Mouse (Mus musculus): ENCODE results near the gene Tdgf1.

Gene Tdgf1

DNA sequence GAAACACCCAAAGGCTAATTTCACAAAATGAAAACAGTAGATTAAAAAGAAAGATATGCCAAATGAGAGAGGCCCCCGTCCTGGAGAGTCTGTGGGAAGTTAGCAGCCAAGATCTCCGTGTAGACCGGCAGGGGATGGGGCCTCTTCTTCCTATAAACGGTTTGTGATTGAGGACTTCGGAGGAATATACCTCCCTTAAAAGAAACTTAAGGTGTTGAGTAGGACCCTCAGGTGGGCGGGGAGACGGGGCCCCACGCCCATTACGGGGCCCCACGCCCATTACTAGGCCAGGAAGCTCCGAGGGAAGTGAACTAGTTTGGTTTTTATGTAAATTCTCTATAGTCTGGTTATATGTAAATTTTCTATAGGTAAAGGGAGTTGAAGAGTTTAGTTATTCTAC is at the start of gene Tdgf1:
Tdgf1 (minus strand) TSS at position 233 of the 400 bp plus-strand sequence.
- DNase-seq (ENCODE audit: low read depth, low spot score) = no peak

DNA sequence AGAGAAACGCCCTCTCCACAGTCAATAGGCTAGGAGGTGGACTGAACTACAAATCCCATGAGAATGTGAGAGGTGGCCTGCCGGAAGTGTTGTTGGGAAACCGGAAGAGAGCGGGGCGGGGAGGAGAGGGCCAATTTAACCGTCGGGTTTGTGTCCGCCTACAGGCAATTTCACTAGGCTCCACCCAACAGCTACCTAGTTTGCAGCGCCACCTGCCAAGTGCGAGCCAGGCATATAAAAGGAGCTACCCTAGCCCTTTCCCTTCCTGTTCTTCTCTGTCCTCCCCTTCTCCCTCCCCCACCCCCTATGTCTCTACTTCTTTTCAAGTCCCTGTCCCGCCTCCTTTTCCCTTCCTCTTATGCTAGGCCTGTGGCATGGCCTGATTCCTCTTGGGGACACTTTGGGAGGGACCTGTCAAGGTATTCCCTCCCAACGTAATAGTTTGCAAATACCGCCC is 48.8 kb upstream of the Tdgf1 start:
- peak; percentile 69 for DNase-seq (ENCODE audit: low read depth, low spot score)

DNA sequence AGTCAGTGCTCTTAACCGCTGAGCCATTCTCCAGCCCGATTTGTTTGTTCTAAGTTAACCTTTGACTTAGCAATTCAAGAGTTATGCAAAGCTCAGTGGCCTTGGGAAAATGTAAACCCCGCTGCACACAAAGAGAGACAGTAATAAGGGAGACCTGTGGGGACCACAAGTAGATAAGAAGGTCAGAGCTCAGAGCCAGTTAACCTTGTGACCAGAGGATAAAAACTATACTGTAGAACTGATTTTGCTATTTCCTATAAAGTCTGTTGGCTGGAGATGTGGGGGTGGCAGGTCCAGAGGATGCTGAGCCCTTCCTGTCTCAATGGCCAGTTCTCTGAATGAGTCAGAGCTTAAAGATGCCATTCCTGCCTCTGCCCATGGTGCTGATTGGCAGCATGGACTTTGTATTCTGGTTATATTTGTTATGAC is 47.3 kb upstream of the Tdgf1 start:
- DNase-seq (ENCODE audit: low read depth, low spot score) = no peak

DNA sequence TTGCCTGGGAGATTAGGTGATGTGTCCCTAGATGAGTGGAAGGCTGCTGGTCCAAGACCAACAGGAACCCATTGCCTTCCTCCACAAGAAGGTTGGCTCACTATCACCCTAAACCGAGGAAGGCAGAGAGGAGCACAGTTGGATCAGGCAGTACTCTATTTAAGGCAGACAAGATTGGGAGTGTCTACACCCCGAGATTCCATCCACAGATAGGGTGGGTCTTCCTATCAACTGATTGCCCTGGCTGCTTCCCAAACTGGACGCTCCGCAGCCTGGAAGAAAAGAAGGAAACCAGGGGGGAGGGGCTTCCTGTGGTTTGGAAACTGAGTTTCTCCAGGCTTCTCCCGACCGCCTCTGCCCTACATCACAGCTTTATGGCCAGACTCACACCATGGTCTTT is 44.2 kb upstream of the Tdgf1 start, which contains the start of gene Rtp3:
Rtp3 (minus strand) TSS at position 380 of the 400 bp plus-strand sequence.
- no peak for DNase-seq (ENCODE audit: low read depth, low spot score)

DNA sequence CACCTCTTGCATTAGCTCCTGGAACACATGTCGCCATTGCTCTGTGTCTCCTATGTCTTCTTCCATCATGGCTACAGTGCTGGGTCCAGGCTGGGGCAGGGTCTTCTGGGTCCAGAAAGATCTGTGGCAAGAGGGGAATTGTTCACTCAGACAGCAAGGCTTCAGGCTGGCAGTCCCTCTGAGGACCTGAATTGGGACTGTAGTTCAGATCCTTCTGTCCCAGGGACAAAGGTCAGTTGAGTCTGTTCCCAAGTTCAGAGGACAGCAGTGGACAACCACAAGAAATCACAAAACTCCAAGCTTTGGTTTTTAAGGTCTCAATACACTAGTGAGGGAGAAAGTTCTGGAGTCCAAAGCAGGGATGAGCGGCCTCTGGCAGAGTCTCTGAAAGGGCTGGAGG is 43.6 kb upstream of the Tdgf1 start:
- DNase-seq (ENCODE audit: low read depth, low spot score) = no peak

DNA sequence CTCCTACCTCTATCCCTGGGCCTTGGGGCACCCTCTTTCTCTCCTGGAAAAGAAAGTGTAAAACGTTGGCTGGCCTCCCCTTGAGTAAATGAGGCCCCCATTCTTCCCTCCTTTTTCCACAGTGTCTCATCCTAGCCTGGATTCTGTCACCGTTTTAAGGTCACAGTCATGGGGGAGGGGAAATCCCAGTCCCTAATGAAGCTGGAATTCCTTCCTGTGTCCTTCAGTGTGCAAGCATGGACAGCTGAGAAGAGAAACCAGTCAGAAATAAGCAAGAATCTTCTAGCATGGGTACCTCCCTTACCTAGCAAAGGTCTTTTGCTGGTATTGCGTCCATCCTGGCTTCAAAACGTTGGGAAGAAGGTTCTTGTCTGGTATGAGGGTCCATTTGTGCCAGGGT is 43.2 kb upstream of the Tdgf1 start:
- no peak for DNase-seq (ENCODE audit: low read depth, low spot score)

DNA sequence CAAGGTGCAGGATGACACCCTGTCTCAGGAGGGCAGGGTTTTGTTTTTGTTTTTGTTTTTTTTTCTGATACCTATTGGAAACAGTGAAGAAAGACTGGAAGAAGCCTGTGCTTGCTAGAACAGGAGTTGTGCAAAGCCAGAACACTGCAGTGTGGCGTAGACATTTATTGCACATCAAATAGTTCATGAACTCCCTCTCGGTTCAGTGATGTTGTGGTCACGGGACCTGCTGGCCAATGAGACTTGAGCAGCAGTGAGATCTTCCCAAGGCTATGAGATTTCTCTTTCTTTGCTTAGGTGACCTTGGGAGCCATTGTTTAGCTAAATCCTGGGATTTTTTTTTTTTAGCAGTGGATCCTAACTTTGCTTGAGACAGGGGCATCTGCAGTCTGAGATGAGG is 42.1 kb upstream of the Tdgf1 start:
- no peak for DNase-seq (ENCODE audit: low read depth, low spot score)

DNA sequence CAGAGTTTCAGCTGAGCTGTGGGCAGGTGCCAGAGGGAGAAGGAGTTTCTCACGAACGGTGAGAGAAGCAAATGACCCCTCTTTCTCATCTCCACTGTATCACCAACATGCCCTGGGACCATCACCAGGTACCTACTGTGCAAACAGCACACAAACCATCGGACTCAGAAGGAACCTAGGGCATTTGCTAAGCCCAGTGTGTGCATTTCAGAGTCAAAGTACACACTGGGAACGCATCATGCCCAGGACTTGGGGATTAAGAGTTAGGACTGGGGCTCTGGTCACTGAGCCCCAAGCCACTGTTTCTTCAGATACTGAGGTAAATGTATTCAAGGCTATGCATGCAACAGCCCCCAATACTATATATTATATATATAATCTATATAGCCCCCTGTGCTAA is 41.4 kb upstream of the Tdgf1 start:
- DNase-seq (ENCODE audit: low read depth, low spot score) = no peak

DNA sequence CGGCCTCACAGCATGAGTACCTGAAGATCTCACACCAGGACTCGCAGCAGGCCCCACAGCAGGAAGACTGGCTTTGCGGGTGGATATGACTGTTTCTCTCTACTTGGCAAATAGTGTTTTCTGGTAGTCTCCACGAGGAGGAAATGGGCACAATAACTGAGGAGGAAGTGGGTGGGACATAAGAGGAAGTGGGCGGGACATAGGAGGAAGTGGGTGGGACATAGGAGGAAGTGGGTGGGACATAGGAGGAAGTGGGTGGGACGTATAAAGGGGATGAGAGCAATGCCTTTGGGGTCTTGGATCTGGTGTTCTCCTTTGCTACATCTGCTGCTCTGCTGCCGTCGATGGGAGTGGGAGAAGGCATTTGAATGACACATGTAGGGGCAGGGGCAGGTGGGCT is 40.0 kb upstream of the Tdgf1 start:
- no peak for DNase-seq (ENCODE audit: low read depth, low spot score)

DNA sequence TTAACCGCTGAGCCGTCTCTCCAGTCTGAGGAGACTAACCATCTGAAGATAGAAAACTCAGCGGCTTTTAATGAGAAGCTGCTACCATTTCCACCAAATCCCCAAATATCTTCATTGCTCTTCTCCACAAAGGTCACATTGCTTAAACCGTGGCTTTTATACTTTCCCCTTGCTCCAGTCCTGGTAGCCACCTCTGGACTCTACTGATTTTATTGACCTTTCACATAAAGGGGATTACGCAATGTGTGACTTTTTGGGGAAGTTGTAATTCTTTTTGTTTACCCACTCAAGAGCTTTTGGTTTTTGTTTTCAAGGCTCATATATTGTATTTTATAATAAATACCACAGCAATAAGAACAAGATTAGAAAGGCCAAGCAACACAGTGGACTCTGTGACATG is 39.6 kb upstream of the Tdgf1 start:
- no peak for DNase-seq (ENCODE audit: low read depth, low spot score)

DNA sequence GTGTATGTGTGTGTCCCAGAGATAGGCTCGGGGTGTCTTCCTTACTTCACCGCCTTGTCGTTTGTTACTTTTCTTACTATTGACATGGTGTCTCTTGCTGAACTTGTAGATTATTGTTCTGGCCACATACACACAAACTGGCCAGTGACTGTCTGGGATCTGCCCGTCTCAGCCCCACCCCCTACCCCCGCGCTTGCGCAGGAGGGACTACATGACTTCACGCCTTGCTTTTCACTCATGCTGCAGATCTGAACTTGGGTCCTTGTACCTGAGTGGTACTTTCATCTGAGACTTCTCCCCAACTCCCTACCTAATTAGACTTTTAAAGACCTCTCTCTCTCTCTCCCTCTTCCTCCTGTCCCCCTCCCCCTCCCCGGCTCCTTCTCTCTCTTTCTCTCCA is 38.1 kb upstream of the Tdgf1 start:
- no peak for DNase-seq (ENCODE audit: low read depth, low spot score)

DNA sequence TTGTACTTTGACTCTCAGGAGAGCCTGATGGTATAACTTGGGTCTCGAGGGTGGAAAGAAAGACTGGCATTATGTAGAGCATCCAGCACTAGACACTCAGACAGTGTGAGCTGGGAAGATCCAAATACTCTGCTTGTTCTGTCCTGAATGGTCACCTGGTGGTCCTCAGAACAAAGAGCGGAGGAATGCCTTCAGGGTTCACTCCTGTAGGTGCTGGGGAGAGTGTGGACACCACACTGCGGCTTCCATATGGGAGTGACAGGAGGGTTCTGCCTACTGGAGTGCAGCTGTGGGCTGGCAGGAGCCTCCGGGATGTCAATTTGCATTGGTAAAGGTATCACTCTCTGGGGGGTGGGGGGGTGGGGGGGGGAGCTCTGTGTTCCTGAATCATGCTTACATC is 36.4 kb upstream of the Tdgf1 start:
- DNase-seq (ENCODE audit: low read depth, low spot score) = no peak

DNA sequence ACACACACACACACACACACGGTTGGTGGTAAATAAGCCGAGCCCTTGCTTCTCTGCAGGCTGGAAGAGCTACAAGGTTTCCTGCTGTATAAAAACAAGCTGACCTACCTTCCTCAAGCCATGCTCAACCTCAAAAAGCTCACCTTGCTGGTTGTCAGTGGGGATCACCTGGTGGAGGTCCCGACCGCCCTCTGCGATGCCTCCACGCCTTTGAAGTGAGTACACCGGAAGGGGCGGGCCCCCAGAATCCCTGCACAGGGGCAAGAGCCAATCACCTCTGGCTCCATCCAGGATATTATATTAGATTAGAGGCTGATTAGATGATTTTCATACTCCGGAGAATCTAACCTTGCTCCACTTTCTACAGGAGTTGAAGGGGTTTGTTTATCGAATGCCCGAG is 33.5 kb upstream of the Tdgf1 start:
- no peak for DNase-seq (ENCODE audit: low read depth, low spot score)

DNA sequence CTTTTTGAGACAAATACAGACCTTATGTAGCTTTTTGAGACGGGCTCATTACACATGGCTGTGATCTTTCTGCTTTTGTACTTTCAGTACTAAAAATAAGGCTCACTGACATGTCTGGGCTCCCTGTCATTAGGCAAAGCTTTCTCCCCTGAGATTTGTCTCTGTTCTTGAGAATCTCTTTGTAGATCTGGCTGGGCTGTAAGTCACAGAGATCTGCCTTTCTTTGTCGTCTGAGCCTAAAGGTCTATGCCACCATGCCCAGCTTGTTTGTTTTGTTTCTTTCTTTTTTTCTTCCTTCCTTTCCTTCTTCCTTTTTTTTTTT is 19.9 kb upstream of the Tdgf1 start:
- no peak for DNase-seq (ENCODE audit: low read depth, low spot score)

DNA sequence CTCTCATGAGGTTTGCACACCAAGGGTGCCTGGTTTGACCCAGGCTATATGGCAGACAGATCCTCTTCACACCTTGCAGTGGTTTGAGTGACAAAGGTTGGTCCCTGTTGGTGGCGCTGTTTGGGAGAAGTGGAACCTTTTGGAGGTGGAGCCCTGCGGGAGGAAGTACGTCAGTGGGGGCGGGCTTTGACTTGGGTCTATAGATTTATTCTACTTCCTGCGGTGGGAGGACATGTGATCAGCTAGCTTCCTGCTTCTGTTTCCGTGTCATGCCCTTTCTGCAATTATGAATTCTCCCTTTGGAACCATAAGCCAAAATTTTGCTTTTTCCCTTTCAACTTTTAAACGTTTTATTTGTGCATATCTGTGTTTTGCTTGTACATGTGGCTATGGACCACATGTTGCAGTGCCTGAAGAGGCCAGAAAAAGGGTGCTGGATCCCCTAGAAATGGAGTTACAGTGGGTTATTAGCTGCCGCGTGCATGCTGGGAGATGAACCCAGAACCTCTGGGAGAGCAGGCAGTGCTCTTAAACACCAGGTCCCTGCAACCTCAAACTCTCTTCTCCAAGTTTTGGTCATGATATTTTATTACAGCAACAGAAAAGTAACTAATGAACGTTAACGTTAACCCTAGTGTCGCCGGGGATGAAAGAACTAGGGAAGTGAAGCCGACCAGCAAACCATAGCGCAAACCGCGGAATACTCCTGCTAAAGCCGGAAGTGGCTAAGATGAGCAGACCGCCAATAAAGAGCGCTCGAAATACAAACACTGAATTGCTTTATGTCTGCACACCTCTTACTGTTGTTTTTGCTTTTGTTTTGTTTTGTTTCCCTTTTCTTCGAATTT is 19.3 kb upstream of the Tdgf1 start:
- DNase-seq (ENCODE audit: low read depth, low spot score) = no peak

DNA sequence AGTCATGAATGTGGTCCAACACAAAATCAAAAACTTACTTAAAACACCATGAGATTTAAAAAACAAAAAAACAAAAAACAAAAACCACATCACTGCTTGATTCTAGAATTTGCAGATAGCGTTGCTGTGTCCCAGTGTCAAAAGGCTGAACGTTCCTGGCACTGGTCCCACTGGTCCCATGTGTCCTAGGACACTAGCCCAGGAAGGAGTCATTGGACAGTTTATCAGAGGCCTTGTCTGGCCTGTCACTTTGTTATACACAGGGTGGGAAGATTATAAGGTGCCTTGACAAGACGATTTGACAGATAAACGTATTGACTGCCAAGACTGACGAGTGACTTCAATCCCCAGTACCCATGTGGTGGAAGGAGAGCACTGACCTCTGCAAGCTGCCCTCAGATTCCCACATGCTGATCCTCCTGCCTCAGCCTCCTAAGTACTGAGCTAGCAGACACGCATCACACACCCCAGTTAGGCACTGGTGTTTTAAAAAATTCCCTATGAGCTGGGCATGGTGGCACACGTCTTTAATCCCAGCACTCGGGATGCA is 17.7 kb upstream of the Tdgf1 start:
- no peak for DNase-seq (ENCODE audit: low read depth, low spot score)

DNA sequence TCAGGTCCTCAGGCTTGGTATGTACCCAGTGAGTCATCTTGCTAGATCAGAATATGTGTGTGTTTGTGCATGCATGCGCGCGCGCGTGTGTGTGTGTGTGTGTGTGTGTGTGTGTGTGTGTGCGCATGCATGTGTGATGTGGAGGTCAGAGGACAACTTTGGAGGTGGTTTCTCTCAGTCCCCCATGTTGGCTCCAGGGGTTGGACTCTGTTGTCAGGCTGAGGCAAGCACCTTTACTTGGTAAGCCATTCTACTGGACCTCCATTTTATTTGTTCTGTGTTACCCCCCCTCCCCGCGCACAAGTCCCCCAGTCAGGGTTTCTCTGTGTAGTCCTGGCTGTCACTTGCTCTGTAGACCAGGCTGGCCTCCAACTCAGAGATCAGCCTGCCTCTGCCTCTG is 15.4 kb upstream of the Tdgf1 start:
- no peak for DNase-seq (ENCODE audit: low read depth, low spot score)

DNA sequence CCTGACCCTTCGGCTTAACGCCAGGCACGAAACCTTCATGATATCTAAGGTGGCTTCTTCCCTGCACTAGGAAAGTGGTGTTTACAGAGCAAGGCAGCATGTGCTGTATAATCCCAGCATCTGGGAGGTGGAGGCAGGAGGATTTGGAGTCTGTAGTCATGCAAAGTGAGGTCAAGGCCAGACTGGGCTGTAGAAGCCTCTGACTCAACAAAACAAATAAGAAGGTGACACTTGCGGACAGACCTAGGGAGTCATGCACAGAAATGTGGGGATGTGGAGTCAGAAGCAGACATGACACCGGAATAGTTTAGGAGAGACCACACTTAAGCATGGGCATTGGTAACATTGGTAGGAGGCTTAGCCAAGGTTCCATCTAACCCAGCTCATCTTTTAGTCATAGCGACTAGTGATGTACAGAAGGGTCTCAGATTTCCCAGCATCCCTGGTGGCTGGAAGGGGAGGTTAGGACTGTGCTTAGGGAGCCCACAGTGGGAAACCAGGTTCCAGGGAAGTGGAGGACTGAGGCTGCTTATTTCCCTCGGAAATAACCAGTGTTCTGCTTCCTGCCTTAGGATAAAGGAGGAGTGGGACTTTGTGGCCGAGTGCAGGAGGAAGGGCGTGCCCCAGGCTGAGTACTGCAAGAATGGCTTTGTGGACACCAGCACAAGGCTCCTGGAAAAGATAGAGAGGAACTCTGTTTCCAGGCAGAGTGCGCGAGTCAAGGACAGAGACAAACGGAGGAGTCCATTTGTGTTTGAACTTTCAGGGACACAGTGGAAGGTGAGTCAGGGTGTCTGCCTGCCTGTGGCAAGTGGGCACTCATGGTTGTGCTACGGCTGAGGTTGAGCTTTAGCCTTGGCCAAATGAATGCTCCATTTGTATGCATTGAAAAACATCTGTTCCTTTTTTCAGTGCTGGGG is 14.5 kb upstream of the Tdgf1 start:
- no peak for DNase-seq (ENCODE audit: low read depth, low spot score)

DNA sequence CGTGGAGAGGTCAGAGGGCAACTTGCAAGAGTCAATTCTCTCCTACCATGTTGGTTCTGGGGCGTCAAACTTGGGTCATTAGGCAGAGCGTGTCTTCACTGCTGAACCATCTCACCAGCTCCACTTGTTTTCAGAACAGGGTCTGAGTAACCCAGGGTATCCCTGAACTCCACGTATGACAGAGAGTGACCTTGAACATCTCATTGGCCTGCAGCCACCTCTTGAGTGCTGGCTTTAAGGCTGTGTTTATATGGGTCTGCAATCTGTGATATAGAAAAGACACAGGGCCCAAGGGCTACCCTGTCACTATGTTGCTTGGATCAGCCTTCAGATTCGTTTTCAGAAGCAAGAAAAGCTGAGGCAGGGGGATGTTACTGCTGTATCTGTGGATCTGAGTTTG is 13.7 kb upstream of the Tdgf1 start:
- DNase-seq (ENCODE audit: low read depth, low spot score) = no peak

DNA sequence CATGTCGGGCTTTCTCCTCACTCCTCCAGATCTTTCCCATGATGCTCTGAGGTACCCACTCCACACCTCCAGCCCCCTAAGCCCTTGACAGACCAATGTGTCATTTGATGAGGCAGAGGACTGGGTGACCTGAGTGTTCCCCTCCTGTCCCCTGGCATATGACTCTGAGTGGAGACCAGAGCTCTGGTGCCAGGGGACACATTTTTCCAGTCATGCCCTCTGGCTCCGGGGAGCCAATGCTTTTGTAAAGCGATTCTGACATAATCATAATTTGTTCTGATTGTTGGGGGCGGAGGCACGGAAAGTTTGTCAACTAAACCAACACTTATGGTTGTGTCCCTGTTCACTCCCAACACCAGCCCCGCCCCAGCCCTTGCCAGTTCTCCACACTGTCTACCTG is 10.0 kb upstream of the Tdgf1 start:
- no peak for DNase-seq (ENCODE audit: low read depth, low spot score)

DNA sequence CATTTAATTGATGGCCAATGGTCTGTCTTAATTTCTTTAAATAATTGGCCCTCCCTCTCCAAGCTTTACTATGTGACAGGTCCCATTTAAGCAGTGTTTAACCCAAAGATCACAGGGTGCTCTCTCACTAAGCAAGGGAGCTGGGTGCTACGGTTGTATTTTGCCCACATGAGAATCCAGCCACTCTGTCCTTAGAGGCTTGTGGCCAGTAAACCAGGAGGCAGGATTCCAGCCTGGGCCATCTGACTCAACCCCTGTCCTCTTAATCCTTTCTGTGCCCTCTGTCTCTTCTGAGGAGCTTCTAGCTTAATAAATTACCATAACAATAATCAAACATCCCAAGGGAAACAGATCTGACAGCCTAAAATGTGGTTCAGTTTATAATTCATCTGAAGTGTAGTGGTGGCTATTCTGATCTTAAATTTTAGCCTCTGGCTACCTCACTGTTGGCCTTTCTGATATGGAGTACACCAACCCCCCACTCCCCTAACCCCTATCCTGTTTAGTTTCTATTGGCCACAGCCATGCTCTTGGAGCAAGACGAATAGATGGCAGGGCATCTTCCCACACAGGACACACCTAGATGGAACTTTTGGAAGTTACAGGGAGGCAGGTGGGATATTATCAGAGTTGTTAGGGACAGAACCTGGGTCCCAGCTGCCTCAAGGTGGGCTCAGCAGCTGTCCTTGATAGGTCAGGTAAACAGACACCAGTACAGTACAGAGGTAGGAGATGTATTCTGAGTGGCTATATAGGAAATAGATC is 8.9 kb upstream of the Tdgf1 start:
- DNase-seq (ENCODE audit: low read depth, low spot score) = no peak
